Mouse (Mus musculus) adrenal gland, postnatal 25 days (tissue): Measurements from ENCODE around the gene Arhgef25. TPM values are rescaled to one million over a fixed set of nuclear protein-coding genes. Genes with fewer than 3 reads are reported as not detected.

Experiments used
- DNase-seq: peaks from one replicate; pipeline ENCODE4 v3.0.0; 2021; ENCODE audit warnings: mixed read lengths
- total RNA-seq: library from RNA; stranded (reverse); gene quantifications from 2 replicates; pipeline ENCODE4 v1.2.3, GENCODE M21; 2021

The Arhgef25 gene
- total RNA-seq, 1 experiment from 2014 or later, result 28.7 TPM

DNA sequence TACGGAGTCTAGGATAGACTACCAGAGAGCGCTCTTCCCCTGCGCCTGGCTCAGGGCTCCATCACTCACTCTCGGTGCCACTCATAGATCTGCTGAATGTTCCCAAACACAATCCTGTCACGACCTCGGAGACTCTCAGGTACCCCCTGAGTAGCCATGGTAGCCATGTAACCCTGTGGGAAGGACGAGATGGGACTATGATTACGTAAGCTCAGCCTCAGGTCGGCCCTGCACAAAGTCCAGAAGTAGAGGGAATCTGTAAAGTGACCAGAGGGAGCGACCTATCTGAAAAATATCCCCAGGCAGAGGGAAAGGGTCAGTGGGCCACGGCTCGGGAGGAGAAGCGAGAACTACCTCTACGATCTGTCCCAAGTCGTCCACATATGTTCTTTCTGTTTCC, 4.4 kb downstream of the Arhgef25 start:
- no peak for DNase-seq

- no peak for DNase-seq
Measured at GRCm38 (mm10) chr10:127185101-127185500, 4.8 kb downstream of the Arhgef25 start.

GRCm38 (mm10) chr10:127183759-127184158, 6.1 kb downstream of the Arhgef25 start:
- DNase-seq, result no peak

- no peak for DNase-seq
Measured at GRCm38 (mm10) chr10:127182624-127183023, 7.3 kb downstream of the Arhgef25 start.

DNA sequence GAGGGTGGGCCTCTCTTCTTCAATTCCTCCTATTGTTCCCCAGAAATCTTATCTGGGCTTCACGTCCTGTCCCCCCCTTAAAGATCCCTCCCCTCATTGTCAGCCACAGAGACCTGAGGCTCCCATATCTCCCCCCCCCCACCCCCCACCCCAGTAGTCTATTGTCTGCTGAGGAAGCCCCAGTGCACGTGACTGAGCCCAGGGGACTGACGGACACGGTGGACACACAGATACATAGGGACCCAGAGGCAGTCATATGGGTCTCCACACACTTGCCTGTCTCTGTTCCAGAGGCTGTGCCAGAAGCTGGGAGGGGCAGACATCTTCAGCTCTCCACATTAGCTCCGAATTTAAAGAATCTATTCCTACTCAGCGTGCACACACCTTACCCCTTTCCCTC, 8.3 kb downstream of the Arhgef25 start:
- no peak for DNase-seq

DNA sequence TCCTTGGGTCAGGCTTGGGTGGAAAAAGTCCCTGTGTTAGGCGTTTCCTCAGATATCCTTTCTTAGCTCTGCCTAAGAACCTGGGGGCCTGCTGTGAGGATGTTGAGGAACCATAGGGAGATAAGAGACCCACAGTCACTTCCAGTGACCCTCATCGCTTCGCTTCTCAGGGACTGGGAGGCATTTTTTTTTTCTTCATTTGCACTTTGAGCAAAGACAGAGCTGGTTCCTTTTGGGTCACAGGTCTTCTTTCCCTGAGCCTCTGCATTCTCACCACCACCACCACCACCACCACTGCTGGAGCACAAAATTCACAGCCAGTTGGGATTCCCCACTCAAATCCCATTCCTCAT, 9.2 kb downstream of the Arhgef25 start:
- no peak for DNase-seq

- no peak for DNase-seq
Measured at GRCm38 (mm10) chr10:127179871-127180694, 9.8 kb downstream of the Arhgef25 start, which contains the start of gene Slc26a10. Slc26a10 (minus strand) TSS chr10:127180645.

DNA sequence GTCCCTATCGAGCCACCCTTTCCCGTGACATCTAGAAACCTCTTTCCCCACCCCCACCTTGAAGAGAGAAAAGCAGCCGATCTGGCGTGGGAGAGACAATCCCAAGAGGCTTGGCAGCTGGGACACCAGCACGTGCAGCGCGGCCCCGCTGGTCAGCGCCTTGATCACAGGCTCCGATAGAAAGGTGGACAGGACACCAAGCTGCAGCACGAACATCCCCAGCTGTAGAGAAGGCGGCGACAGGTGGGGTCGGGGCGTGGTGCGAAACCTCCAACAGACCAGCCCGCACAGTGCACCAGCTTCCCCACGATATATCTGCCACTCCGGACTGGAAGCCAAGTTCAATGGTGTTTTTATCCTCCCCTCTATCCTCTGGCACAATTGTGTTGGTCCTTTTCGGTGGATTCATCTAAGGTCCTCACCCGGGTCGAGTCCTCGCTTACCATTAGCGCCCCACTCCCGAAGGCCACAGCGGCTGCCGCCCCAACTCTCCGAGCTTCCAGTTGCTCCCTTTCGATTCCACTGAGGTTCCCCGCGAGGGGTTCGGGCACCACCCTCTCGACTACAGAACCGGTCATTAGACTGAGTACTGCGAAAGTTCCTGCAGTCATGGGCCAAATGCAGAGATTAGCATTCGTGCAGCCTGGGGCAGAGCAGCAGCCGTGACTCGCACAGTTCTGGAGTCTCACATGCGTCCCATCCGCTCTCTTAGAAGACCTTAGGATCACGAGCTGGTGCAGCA, 11.4 kb downstream of the Arhgef25 start:
- no peak for DNase-seq

DNA sequence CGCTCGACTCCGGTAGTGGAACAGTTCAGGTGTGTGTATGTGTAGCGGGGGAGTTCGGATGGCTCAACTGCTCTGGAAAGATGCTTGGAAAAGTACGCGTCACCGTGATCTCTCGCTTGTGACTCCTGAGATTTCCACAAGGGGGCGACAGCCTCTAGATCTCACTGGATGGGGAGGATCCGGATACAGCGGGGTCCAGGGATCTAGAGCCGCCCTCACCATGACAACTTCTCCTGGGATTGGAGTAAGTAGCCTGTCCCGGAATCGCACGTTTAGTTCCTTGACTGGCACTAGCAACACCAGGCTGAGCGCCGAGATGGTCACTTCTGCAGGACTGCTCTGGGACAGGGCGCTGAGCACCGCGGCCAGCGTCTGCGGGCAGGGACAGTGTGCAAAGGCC, 12.2 kb downstream of the Arhgef25 start:
- peak; percentile 68 for DNase-seq

- no peak for DNase-seq
Measured at GRCm38 (mm10) chr10:127177235-127177634, 12.6 kb downstream of the Arhgef25 start.

- DNase-seq, result no peak
Measured at GRCm38 (mm10) chr10:127176756-127177155, 13.1 kb downstream of the Arhgef25 start.

DNA sequence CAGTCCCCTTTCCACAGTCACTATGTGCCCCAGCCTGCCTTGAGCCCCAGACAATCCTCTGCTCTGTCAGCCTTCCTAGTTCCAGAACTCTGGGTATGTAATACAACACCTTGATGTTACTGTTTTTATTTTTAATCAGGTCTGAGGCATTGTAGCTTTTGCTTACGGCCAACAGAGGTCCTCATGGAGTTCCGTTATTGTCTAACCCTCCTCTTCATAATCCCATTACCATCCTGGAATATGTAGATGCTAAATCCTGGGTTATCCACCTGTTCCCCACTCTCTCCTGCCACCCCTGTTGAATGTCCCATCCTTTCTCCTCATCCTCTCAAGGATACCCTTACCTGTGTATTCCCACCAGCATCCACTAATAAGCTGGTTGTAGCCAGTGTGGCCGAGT, 13.7 kb downstream of the Arhgef25 start:
- DNase-seq, result no peak

- no peak for DNase-seq
Measured at GRCm38 (mm10) chr10:127174170-127174569, 15.7 kb downstream of the Arhgef25 start.

DNA sequence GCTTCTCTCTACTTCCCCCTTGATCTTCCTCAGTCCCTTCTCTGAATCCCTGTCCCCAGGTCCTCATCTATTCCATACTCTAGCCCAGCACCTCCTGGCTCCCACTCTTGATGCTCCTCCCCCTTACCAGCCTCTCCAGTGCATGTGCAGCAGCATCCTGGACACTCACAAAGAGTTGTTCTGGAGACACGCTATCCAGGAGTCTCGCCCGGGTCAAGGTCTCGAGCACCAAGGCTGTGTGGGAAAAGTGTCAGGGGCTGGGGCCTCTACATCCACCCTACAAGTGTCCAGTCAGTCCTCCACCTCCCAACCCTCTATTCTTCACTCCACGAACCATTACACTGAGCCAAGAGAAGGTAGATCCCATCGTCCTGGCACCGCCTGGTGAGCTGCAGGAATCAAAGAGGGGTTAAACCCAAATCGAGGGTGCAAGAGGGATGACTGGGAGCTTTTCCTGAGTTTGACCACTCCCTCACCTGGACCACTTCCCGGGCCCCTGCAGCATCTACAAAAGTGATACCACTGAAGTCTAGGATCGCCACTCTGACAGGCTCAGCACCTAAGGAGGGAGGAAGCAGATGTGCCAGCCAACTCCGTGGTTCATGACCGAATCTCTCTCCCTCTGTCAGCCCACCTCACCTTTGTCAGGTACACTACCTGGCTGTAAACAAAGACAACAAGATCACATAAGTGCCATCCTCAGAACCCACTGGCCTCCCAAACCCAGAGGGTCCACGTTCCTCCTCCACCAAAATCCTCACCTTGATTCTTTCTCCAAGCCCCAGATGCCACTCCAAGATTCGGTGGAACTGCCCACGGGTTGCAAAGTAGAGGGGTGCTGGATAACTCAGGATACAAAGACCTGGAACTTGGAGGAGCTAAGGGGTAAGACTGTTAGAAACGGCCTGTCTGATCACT, 16.5 kb downstream of the Arhgef25 start:
- no peak for DNase-seq

- DNase-seq, result no peak
Measured at GRCm38 (mm10) chr10:127171631-127172200, 18.2 kb downstream of the Arhgef25 start.

DNA sequence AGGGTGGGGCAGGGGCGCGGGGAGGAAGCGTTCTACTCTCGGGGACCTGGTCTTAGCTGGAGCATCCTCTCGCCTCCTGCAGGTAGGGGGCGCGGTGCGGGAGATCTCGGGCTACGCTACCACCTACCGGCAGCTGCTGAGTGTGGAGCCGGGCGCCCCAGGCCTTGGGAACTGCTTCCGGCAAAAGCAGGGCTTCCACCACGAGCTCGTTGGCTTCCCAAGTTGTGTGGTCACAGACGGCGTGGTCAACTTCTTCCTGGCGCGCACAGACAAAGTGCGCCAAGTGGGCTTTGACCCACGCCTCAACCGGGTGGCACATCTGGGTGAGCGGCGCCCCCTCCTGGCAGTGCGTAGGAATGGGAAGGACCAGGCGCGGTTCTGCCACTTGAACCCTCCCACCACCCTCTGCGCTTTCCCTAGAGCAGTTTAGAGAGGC, 19.0 kb downstream of the Arhgef25 start:
- DNase-seq, result peak; percentile 86

DNA sequence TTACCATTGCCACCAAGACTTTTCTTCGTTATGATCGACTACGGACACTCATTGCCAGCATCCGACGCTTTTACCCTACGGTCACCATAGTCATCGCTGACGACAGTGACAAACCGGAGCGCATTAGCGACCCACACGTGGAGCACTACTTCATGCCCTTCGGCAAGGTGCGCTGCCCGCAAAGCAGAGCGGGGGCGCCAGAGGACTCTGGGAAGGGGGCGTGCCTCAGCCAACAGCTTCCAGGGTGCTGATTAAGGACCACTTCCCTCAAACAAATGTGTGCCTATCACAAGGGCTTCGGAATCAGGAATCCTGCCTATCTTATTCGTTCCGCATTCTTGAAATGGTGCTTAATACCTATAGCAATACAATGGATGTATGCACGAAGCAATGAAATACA, 19.9 kb downstream of the Arhgef25 start:
- DNase-seq, result peak; percentile 26

DNA sequence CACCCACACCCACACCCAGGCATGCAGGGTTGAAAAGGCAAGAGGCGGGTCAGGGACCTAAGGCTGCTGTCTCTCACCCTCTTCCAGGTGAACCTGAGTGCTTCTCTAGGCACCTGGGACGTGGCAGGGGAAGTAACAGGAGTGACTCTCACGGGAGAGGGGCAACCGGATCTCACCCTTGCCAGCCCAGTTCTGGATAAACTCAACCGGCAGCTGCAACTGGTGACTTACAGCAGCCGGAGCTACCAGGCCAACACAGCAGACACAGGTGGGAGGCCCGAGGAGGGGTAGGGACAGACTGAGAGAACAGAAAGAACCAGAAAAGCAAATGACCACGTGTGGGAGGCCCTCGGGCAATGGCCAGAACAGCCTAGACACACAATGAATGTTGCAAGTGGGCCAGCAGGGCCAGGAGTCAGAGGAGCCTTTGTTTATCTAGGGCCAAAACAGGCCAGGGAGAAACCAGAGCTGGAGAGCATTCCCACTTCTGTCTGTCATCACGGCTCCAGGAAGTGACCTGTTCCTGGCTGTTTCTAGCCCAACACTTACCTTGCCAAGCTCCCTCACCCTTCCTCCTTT, 22.2 kb downstream of the Arhgef25 start:
- no peak for DNase-seq

DNA sequence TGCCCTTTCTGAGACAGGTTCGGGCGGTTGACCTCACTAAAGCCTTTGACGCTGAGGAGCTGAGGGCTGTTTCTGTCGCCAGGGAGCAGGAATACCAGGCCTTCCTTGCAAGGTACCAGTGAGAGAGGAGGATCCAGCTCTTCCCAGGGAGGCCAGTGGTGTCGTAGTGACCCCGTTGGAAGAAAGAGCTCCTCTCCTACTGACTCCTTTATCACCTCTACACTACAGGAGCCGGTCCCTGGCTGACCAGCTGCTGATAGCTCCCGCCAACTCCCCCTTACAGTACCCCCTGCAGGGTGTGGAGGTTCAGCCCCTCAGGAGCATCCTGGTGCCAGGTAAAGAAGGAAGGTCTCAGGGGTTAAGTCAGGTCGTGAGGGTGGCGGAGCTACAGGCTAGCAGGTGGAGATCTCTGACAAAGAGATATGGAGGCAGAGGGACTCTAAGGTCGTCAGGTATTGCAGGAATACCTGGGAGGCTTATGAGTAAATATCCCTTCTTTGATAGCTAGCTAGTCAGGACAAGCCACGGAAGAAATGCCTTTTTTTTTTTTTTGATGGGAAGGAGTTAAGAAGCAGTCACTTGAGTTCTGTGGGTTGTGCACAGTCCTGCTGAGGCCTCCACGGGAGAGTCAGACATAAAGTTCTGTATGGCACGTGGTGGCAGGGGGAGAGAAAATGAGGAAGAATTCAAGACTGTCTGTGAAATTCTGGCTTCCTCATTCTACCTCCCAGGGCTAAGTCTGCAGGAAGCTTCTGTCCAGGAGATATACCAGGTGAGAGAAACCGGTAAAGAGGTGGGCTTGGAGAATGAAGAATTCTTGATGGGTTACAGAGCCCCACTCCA, 22.9 kb downstream of the Arhgef25 start:
- DNase-seq, result no peak

DNA sequence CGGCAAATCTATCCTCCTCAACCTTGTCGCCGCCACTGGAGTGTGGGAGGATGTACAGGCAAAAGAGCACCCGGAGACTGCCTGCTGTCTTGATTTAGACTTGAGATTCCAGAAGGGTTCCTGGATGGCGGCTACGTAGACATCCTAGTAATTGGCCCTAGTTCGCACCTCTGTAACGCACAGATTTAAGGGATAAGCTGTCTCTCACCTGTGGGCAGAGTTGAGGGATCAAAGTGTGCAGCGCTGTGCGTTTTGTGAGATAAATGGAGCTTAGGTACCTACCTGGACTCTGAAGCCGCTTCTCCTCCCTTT, 23.5 kb downstream of the Arhgef25 start:
- no peak for DNase-seq
